Mouse (Mus musculus): ENCODE results near the gene Olfr983. TPM values are rescaled to one million over a fixed set of nuclear protein-coding genes. Genes with fewer than 3 reads are reported as not detected.

Olfr983 gene
- not detected for polyA plus RNA-seq (2015; fragmentation: Illumina TruSeq; extraction: RNeasy Lipid Tissue Mini Kit (QIAGEN cat#74804); ENCODE audit: insufficient read depth, low replicate concordance)

GRCm38 (mm10) chr9:40093495-40093894 lies at the start of gene Olfr983:
Gene Olfr983, minus strand, starts transcription at chr9:40093595.

GRCm38 (mm10) chr9:40130084-40130483 lies 36.7 kb upstream of the Olfr983 start, which contains the start of gene Olfr985:
Gene Olfr985, minus strand, starts transcription at chr9:40130184.

GRCm38 (mm10) chr9:40114106-40114505 lies 20.7 kb upstream of the Olfr983 start, which contains the start of gene Olfr984:
Gene Olfr984, minus strand, starts transcription at chr9:40114206.

DNA sequence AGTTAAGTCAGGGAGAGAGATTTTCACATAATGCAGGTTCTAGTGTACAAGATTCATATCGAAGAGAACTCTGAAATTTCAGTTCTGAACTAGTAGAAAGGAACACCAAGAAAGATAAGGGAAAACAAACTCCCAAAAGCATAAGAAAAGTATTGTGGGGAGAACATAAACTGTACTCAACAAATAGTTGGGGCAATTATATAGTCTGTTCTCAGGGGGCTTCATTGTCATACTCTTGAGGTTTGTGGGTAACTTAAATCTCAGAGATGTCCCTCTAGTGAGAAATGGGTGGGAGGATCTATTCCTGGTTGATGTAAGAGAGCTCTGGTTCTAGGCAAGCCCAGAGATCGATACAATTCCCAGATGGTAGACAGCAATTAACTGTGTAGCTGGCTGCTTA lies 19.9 kb downstream of the Olfr983 start, which contains the start of gene Olfr982:
Gene Olfr982 (plus strand): TSS at position 301 of the 400 bp plus-strand sequence.

Other genes with a start within 250 kb of the Olfr983 start
- gene Olfr972, start 227.2 kb downstream of the Olfr983 start, polyA plus RNA-seq (2015; fragmentation: Illumina TruSeq; extraction: RNeasy Lipid Tissue Mini Kit (QIAGEN cat#74804); ENCODE audit: insufficient read depth, low replicate concordance): not detected
- not detected for gene Olfr229, start 186.3 kb downstream of the Olfr983 start, polyA plus RNA-seq (2015; fragmentation: Illumina TruSeq; extraction: RNeasy Lipid Tissue Mini Kit (QIAGEN cat#74804); ENCODE audit: insufficient read depth, low replicate concordance)
- gene Olfr974, start 156.1 kb downstream of the Olfr983 start, polyA plus RNA-seq (2015; fragmentation: Illumina TruSeq; extraction: RNeasy Lipid Tissue Mini Kit (QIAGEN cat#74804); ENCODE audit: insufficient read depth, low replicate concordance): not detected
- not detected for gene Olfr975, start 141.5 kb downstream of the Olfr983 start, polyA plus RNA-seq (2015; fragmentation: Illumina TruSeq; extraction: RNeasy Lipid Tissue Mini Kit (QIAGEN cat#74804); ENCODE audit: insufficient read depth, low replicate concordance)
- gene Olfr976, start 132.5 kb downstream of the Olfr983 start, polyA plus RNA-seq (2015; fragmentation: Illumina TruSeq; extraction: RNeasy Lipid Tissue Mini Kit (QIAGEN cat#74804); ENCODE audit: insufficient read depth, low replicate concordance): not detected
- gene Olfr978, start 101.5 kb downstream of the Olfr983 start, polyA plus RNA-seq (2015; fragmentation: Illumina TruSeq; extraction: RNeasy Lipid Tissue Mini Kit (QIAGEN cat#74804); ENCODE audit: insufficient read depth, low replicate concordance): not detected
- gene Olfr979, start 90.1 kb downstream of the Olfr983 start, polyA plus RNA-seq (2015; fragmentation: Illumina TruSeq; extraction: RNeasy Lipid Tissue Mini Kit (QIAGEN cat#74804); ENCODE audit: insufficient read depth, low replicate concordance): not detected
- gene Olfr980, start 84.0 kb downstream of the Olfr983 start, polyA plus RNA-seq (2015; fragmentation: Illumina TruSeq; extraction: RNeasy Lipid Tissue Mini Kit (QIAGEN cat#74804); ENCODE audit: insufficient read depth, low replicate concordance): not detected
- gene Olfr981, start 72.1 kb downstream of the Olfr983 start, polyA plus RNA-seq (2015; fragmentation: Illumina TruSeq; extraction: RNeasy Lipid Tissue Mini Kit (QIAGEN cat#74804); ENCODE audit: insufficient read depth, low replicate concordance): not detected
- gene Olfr982, start 19.8 kb downstream of the Olfr983 start, polyA plus RNA-seq (2015; fragmentation: Illumina TruSeq; extraction: RNeasy Lipid Tissue Mini Kit (QIAGEN cat#74804); ENCODE audit: insufficient read depth, low replicate concordance): not detected
- gene Olfr984, start 20.6 kb upstream of the Olfr983 start, polyA plus RNA-seq (2015; fragmentation: Illumina TruSeq; extraction: RNeasy Lipid Tissue Mini Kit (QIAGEN cat#74804); ENCODE audit: insufficient read depth, low replicate concordance): not detected
- gene Olfr985, start 36.6 kb upstream of the Olfr983 start, polyA plus RNA-seq (2015; fragmentation: Illumina TruSeq; extraction: RNeasy Lipid Tissue Mini Kit (QIAGEN cat#74804); ENCODE audit: insufficient read depth, low replicate concordance): not detected
- not detected for gene Tmem225, start 54.5 kb upstream of the Olfr983 start, polyA plus RNA-seq (2015; fragmentation: Illumina TruSeq; extraction: RNeasy Lipid Tissue Mini Kit (QIAGEN cat#74804); ENCODE audit: insufficient read depth, low replicate concordance)
- not detected for gene Olfr986, start 87.3 kb upstream of the Olfr983 start, polyA plus RNA-seq (2015; fragmentation: Illumina TruSeq; extraction: RNeasy Lipid Tissue Mini Kit (QIAGEN cat#74804); ENCODE audit: insufficient read depth, low replicate concordance)
- 4.3 TPM for gene Zfp202, start 98.7 kb upstream of the Olfr983 start, polyA plus RNA-seq (2015; fragmentation: Illumina TruSeq; extraction: RNeasy Lipid Tissue Mini Kit (QIAGEN cat#74804); ENCODE audit: insufficient read depth, low replicate concordance)
- 2.6 TPM for gene Scn3b, start 175.6 kb upstream of the Olfr983 start, polyA plus RNA-seq (2015; fragmentation: Illumina TruSeq; extraction: RNeasy Lipid Tissue Mini Kit (QIAGEN cat#74804); ENCODE audit: insufficient read depth, low replicate concordance)

All from spleen, adult 10 weeks (tissue).